Mouse (Mus musculus) leukemia stem cell, adult 10-12 weeks (primary cell): Measurements from ENCODE around the gene Olfr275. TPM values are rescaled to one million over a fixed set of nuclear protein-coding genes. Genes with fewer than 3 reads are reported as not detected.

ENCODE experiments used
- polyA plus RNA-seq: library from polyadenylated mRNA; stranded (reverse); fragments of >175 nt; gene quantifications from 2 replicates; pipeline ENCODE4 v1.2.3, GENCODE M21; 2012; ENCODE audit warnings: low replicate concordance

The Olfr275 gene
- not detected in 2 replicates for polyA plus RNA-seq

DNA sequence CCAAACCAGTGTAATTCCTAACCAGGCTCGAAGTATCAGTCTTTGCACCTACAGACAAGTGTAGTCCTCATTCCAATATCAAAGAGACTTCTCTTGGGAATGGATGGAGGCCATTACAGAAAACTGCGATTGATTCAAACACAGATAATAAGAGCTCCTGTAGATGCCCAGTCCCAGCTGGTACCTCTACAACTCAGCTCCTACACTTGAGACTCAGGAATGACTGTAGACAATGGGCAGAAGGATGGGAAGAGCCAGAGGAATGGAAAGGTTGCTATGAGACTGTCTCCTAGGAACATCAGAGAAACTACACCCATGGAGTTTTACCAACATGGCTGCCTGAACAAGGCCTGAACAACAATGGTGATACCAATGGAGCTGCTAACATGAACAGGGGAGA is at the start of gene Olfr275:
Gene Olfr275 (plus strand): TSS at position 301 of the 400 bp plus-strand sequence.

DNA sequence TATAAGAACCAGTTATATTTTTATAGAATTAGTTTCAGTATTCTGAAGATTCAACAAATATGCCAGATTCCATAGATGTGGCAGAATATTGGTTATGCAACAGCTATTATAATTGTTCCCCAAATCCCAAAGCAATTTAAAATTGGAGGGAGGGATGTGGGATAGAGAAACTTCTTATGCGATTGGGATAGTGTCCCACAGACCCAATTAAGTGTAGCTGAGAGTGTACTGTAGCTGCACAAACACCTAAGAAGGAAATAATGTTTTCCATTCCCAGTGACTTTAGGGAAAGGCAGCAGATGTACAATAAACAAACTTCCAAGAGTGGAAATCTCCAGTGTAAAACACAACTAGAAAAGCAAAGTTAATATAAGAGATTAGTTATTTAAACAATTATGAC is 44.7 kb downstream of the Olfr275 start, which contains the start of gene Olfr273:
Gene Olfr273 (minus strand): TSS at position 101 of the 400 bp plus-strand sequence.

Other genes with a start within 250 kb of the Olfr275 start
- not detected in 2 replicates for gene Toporsl, start 218.3 kb upstream of the Olfr275 start, polyA plus RNA-seq
- not detected in 2 replicates for gene Olfr273, start 44.6 kb downstream of the Olfr275 start, polyA plus RNA-seq
- not detected in 2 replicates for gene Olfr272, start 104.6 kb downstream of the Olfr275 start, polyA plus RNA-seq
- not detected in 2 replicates for gene Olfr270, start 149.9 kb downstream of the Olfr275 start, polyA plus RNA-seq
- gene Nipsnap3a, start 174.7 kb downstream of the Olfr275 start, polyA plus RNA-seq: not detected in 2 replicates
- 26.6 and 41.2 TPM in 2 replicates for gene Nipsnap3b, start 197.3 kb downstream of the Olfr275 start, polyA plus RNA-seq